In genomic region chr4:45581095-45581494, GRCm38 (mm10) we compare ENCODE assay signal across 24 mouse cellular contexts.
"Had no signal": no experiment of that assay in that cellular context is flagged by ENCODE, and none has a peak within 500 bp of the region (broad histone marks: within the 10 kb centered on the region; RNA-seq: fewer than 3 reads in every experiment).

No protein-coding gene starts in this region.

- H3K9ac ChIP-seq: heart, embryonic 12.5 days; hindbrain, embryonic 12.5 days; hindbrain, embryonic 14.5 days; kidney, embryonic 15.5 days; limb, embryonic 13.5 days; limb, embryonic 15.5 days; liver, embryonic 13.5 days; liver, embryonic 15.5 days had no signal

- ATAC-seq: hindbrain, postnatal 0 days; intestine, embryonic 16.5 days had no signal

- H3K4me2 ChIP-seq: heart, embryonic 12.5 days; hindbrain, embryonic 12.5 days; hindbrain, embryonic 14.5 days; kidney, embryonic 15.5 days; limb, embryonic 13.5 days; limb, embryonic 15.5 days; liver, embryonic 13.5 days; liver, embryonic 15.5 days had no signal

- H3K27ac ChIP-seq: heart, embryonic 10.5 days; hindbrain, embryonic 12.5 days; hindbrain, embryonic 14.5 days; hindbrain, postnatal 0 days; kidney, embryonic 15.5 days; limb, embryonic 13.5 days; limb, embryonic 15.5 days; liver, embryonic 13.5 days; liver, embryonic 15.5 days had no signal

- H3K4me3 ChIP-seq: heart, embryonic 10.5 days; heart, embryonic 12.5 days; hindbrain, embryonic 12.5 days; kidney, embryonic 15.5 days; limb, embryonic 13.5 days; limb, embryonic 15.5 days; liver, embryonic 13.5 days; liver, embryonic 15.5 days had no signal

- H3K4me1 ChIP-seq: liver, embryonic 13.5 days had no signal

- H3K9me3 ChIP-seq: heart, embryonic 10.5 days; heart, embryonic 12.5 days; hindbrain, embryonic 12.5 days; kidney, embryonic 15.5 days; limb, embryonic 13.5 days; limb, embryonic 15.5 days; liver, embryonic 13.5 days; liver, embryonic 15.5 days had no signal

- DNase-seq: gastrocnemius, postnatal 14 days; gastrocnemius, postnatal 36 days; heart, adult 18-20 months; heart, postnatal 10 days; heart, postnatal 36 days; kidney, adult 11 months; kidney, adult 2 months; kidney, adult 9 months; kidney, postnatal 14 days; kidney, postnatal 36 days; layer of hippocampus, adult 9-11 months; layer of hippocampus, postnatal 36 days; left cerebral cortex, postnatal 4 days; liver, embryonic 13.5 days had no signal

- H3K36me3 ChIP-seq: heart, embryonic 10.5 days; heart, embryonic 12.5 days; hindbrain, embryonic 12.5 days; kidney, embryonic 15.5 days; limb, embryonic 13.5 days; limb, embryonic 15.5 days; liver, embryonic 13.5 days; liver, embryonic 15.5 days had no signal
